Mouse (Mus musculus) lung, postnatal 14 days (tissue): ENCODE data around the gene Lrg1.

ENCODE experiments used
- DNase-seq: peaks from one replicate; pipeline ENCODE4 v3.0.0; 2021

The Lrg1 gene

GRCm38 (mm10) chr17:56134463-56134971 lies 12.7 kb upstream of the Lrg1 start:
- peak; percentile 80 for DNase-seq

GRCm38 (mm10) chr17:56133457-56134363 lies 11.9 kb upstream of the Lrg1 start:
- DNase-seq: peak; percentile 62

- DNase-seq: peak; percentile 78
Measured at GRCm38 (mm10) chr17:56132661-56133060, 10.9 kb upstream of the Lrg1 start.

GRCm38 (mm10) chr17:56131814-56132213 lies 10.0 kb upstream of the Lrg1 start:
- peak; percentile 81 for DNase-seq

- no peak for DNase-seq
Measured at GRCm38 (mm10) chr17:56131136-56131535, 9.3 kb upstream of the Lrg1 start.

GRCm38 (mm10) chr17:56128246-56128645 lies 6.4 kb upstream of the Lrg1 start:
- no peak for DNase-seq

- no peak for DNase-seq
Measured at GRCm38 (mm10) chr17:56126175-56126574, 4.4 kb upstream of the Lrg1 start.

GRCm38 (mm10) chr17:56125276-56125630 lies 3.5 kb upstream of the Lrg1 start:
- DNase-seq: no peak

- peak; percentile 72 for DNase-seq
Measured at GRCm38 (mm10) chr17:56124377-56125275, 2.8 kb upstream of the Lrg1 start.

- no peak for DNase-seq
Measured at GRCm38 (mm10) chr17:56123681-56124340, 2.0 kb upstream of the Lrg1 start.

- no peak for DNase-seq
Measured at GRCm38 (mm10) chr17:56123161-56123560, 1.4 kb upstream of the Lrg1 start.

- peak; percentile 47 for DNase-seq
Measured at GRCm38 (mm10) chr17:56119981-56120880, 1.6 kb downstream of the Lrg1 start.

GRCm38 (mm10) chr17:56119431-56119830 lies 2.4 kb downstream of the Lrg1 start:
- no peak for DNase-seq

GRCm38 (mm10) chr17:56117251-56117710 lies 4.5 kb downstream of the Lrg1 start, which contains the start of gene Plin5:
Gene Plin5 (minus strand): TSS chr17:56117596.
- DNase-seq: peak; percentile 42

- no peak for DNase-seq
Measured at GRCm38 (mm10) chr17:56116193-56116592, 5.6 kb downstream of the Lrg1 start.

- DNase-seq: no peak
Measured at GRCm38 (mm10) chr17:56112743-56113142, 9.1 kb downstream of the Lrg1 start.

GRCm38 (mm10) chr17:56111864-56112263 lies 9.9 kb downstream of the Lrg1 start:
- peak; percentile 75 for DNase-seq

- DNase-seq: no peak
Measured at GRCm38 (mm10) chr17:56111021-56111420, 10.8 kb downstream of the Lrg1 start.

GRCm38 (mm10) chr17:56110571-56110970 lies 11.2 kb downstream of the Lrg1 start:
- DNase-seq: no peak

GRCm38 (mm10) chr17:56109219-56110051 lies 12.4 kb downstream of the Lrg1 start, which contains the start of gene Plin4:
Gene Plin4 (minus strand): TSS chr17:56109803.
- no peak for DNase-seq
